Mouse (Mus musculus): ENCODE data around the gene Gm5294. TPM values are rescaled to one million over a fixed set of nuclear protein-coding genes. Genes with fewer than 3 reads are reported as not detected.
A peak's percentile ranks its signal among the peaks of the same experiment; 100 is the strongest.

The Gm5294 gene
- total RNA-seq, 2 experiments from 2014 or later: not detected

DNA sequence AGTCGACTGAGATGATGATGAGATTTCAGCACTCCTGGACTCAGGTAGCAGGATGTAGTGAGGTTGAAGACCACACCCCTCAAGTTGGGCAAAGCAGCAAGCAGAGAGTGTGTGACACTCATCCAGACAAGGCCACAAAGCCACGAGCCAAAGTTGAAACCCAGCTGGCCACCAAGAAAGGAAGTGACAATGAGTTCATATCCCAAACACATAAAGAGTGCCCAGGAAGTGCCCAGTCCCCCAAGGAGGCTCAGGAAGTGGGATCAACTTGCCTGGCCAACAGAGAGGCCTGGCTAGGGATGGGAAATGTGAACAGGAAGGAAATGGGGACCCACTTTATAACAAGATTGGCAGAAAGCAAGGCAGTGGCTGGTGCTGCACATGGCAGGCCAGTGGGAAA lies 33.5 kb downstream of the Gm5294 start:
- no peak for DNase-seq
- H3K4me3 ChIP-seq: no peak overlapping the region
- no peak overlapping the region for H3K27ac ChIP-seq
- no peak for TF ChIP-seq CTCF (IDR thresholded peaks at IDR 0.05)
- intact Hi-C loops (cut with DNase I): no loop called here

DNA sequence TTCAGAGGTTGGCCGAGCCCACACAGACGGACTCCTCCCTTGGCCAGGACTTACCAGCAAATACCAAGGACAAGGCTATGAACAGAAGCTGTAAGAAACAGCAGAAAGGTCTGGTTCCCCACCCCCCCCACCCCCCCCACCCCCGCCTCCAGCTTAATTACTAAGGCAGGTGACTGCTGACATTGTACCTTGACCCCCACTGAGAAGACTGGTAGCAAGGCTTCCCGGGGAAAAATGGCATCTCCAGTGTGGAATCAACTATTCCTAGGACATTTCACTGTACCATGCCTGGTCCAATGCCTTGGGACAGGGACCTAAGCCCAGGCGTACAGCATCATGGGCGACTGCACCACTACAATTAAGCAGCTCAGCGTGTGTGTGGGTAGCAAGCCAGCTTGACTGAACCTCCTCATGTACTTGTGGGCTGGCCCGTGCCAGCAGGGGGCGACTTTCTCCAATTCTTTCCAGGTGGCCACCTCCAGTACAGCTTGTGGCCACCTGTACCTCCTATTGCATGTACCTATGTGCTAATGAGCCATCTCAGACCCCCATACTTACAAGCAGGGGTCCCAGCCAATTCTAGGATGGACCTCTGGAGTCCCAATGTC lies 37.2 kb downstream of the Gm5294 start:
- Histone ChIP-seq H3K27ac (no peak overlapping the region), H3K4me3 (no peak overlapping the region)
- peak; percentile 91 for TF ChIP-seq CTCF (IDR thresholded peaks at IDR 0.05)
- peak; percentile 90 for DNase-seq
- intact Hi-C loops (cut with DNase I): loop anchor here (2.0 to 5.0 kb wide), 3 partner anchors 60 to 140 kb away; partner anchors contain the start of gene Pdgfa

DNA sequence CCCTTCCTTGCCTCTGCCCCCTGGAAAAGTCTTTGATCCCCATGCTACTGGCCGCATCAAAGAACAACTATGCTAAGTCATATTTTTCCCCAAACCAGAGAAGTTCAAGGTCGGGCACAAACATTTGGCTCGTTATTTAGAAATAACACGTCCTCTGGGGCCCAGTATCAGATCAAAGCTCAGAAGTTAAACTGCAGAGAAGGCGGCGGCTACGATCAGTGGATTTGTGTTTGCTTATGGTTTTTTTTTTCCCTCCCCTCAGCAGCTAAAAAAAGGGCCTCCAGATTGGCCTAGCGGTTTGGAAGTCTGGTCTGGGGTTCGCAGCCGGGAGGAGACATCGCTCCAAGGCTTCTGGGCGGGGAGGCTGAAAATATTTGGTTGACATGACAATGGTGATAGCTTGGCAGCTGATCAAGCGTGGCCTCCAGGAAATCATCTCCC lies 38.0 kb downstream of the Gm5294 start:
- Histone ChIP-seq H3K4me3 (no peak overlapping the region), H3K27ac (no peak overlapping the region)
- intact Hi-C loops (cut with DNase I): loop anchor here (2.0 to 5.0 kb wide), 3 partner anchors 59 to 139 kb away; partner anchors contain the start of gene Pdgfa
- no peak for TF ChIP-seq CTCF (IDR thresholded peaks at IDR 0.05)
- DNase-seq: no peak

DNA sequence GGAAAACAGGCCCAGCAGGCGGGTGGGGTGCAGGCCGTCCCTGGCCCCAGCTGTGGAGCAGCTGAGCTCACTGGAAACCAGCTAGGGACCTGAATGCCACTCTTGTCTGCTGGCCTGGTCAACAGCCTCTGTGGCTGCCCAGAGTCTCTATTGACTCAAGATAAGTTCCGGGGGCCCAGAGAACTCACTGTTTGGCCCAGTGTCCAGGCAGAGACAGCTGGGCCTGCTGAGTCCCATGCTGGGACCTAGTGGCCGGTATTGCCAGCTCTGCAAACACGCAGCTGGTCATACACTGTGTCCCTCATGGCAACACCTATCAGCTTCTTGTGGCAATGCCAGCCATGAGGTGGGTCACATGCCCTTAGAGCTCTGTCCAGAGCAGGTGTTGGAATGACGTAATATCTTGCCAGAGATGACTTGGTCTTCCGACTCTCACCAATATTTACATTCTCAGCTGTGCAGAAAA lies 43.8 kb downstream of the Gm5294 start:
- Histone ChIP-seq H3K27ac (no peak overlapping the region), H3K4me3 (no peak overlapping the region)
- intact Hi-C loops (cut with DNase I): no loop called here
- no peak for DNase-seq
- TF ChIP-seq CTCF (IDR thresholded peaks at IDR 0.05): no peak

DNA sequence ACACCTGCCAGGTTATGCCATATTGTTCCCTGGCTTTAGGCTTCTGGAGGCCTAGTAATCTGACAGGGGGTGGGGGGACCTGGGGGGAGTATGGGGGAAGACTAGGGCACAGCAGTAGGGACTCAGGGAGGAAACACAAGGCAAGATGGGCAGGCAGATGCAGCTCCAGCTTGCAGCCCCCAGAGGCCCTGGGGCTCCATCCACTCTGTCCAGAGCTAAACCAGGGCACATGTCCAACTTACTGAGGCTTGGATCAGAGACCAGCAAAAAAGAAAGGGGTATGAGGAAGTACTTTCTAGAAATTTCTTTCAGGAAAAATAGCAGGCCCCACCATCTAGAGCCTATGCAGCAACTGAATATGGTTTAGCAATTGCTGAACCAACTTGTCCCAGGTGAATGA lies 44.3 kb downstream of the Gm5294 start:
- no peak for DNase-seq
- intact Hi-C loops (cut with DNase I): no loop called here
- no peak overlapping the region for H3K4me3 ChIP-seq
- H3K27ac ChIP-seq: no peak overlapping the region
- no peak for TF ChIP-seq CTCF (IDR thresholded peaks at IDR 0.05)

DNA sequence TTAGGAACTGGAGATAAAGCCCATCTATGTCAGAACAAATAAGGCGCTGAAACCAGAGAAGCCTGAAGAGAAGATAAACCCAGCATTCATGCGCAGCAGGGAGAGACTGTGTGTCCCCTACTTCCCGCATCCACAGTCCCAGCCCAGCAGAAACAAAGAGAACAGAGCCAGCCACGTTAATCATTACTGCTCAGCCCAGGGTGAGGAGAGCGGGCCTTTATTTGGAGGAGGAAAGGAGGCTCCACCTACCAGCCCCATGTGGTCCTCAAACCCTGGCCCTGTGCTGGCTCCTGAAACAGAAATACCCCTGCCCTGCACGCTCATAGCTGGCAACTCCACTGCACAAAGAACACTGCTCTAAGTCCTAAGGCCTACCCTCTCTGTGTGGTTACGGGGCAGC lies 45.0 kb downstream of the Gm5294 start:
- no peak for DNase-seq
- Histone ChIP-seq H3K27ac (no peak overlapping the region), H3K4me3 (no peak overlapping the region)
- intact Hi-C loops (cut with DNase I): no loop called here
- no peak for TF ChIP-seq CTCF (IDR thresholded peaks at IDR 0.05)

DNA sequence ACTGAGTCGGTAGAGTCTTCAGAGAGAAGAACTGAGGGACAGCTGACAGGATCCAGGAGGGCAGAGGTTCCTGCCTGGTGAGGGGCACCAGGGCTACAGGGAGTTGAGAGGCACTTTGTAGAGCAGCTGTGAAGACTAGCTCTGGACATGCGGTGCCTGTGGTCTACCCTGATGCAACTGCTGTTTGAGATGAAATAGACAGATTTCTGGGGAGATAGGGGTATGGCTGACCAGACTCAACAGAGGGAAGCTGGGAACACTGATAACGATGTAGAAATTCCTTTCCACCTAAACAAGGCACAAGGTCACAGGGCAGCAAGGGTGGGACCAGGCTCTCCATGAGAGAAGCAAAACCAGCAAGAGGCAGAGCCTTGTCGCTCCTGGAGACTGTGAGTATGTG lies 45.8 kb downstream of the Gm5294 start:
- Histone ChIP-seq H3K4me3 (no peak overlapping the region), H3K27ac (no peak overlapping the region)
- TF ChIP-seq CTCF (IDR thresholded peaks at IDR 0.05): no peak
- intact Hi-C loops (cut with DNase I): no loop called here
- no peak for DNase-seq

Other genes starting within 250 kb of the Gm5294 start
- gene Zfp68, start 200.3 kb upstream of the Gm5294 start, total RNA-seq (2021): 10 to 100 TPM; 16.7 to 17.4 TPM
- 1 to 10 TPM; 2.6 to 3.4 TPM for gene A430033K04Rik, start 197.2 kb upstream of the Gm5294 start, total RNA-seq (2021)
- 10 to 100 TPM; 16.8 to 21.3 TPM for gene Fam20c, start 65.6 kb upstream of the Gm5294 start, total RNA-seq (2021)
- gene Pdgfa, start 177.3 kb downstream of the Gm5294 start, total RNA-seq (2021): 10 to 100 TPM; 17.8 to 27.4 TPM